In genomic region chr5:66800243-66800642, GRCm38 (mm10) we compare ENCODE assay signal across 11 mouse cellular contexts. TPM values are rescaled to one million over a fixed set of nuclear protein-coding genes. Genes with fewer than 3 reads are reported as not detected.
DNase-seq lines count a peak whose midpoint lies in the region; ATAC-seq lines count a peak whose summit lies in the region.
"Had no signal": no experiment of that assay in that cellular context is flagged by ENCODE, and none has a peak within 500 bp of the region (broad histone marks: within the 10 kb centered on the region; RNA-seq: fewer than 3 reads in every experiment).

No protein-coding gene starts in this region.

- peak overlapping the region; percentile 6; the same call in 1 of the 2 replicates for H3K27ac ChIP-seq in heart, embryonic 12.5 days (ENCODE audit: poor library complexity, severe bottlenecking)
- H3K27ac ChIP-seq in midbrain, embryonic 16.5 days (ENCODE audit: low read length): peak overlapping the region; percentile 36; the same call in 1 of the 2 replicates
- no peak overlapping the region for H3K27ac ChIP-seq in midbrain, embryonic 13.5 days
- H3K27ac ChIP-seq in liver, embryonic 12.5 days: 0 out of 2 replicates have a peak overlapping the region, but pooled peaks have one; percentile 30
- H3K27ac ChIP-seq: heart, adult 2 months had no signal

- H3K4me2 ChIP-seq in heart, embryonic 12.5 days: peak overlapping the region; percentile 9
- H3K4me2 ChIP-seq in midbrain, embryonic 16.5 days (ENCODE audit: low read length): no peak overlapping the region
- H3K4me2 ChIP-seq in midbrain, embryonic 13.5 days (replicated peaks): no peak overlapping the region
- H3K4me2 ChIP-seq in liver, embryonic 12.5 days: 0 out of 2 replicates have a peak overlapping the region, but pooled peaks have one; percentile 10

- H3K4me1 ChIP-seq in heart, embryonic 12.5 days (replicated peaks): peaks cover 25% of the 10 kb centered on the region
- peaks cover 15% of the 10 kb centered on the region for H3K4me1 ChIP-seq in midbrain, embryonic 16.5 days (ENCODE audit: control insufficient read depth, insufficient read depth, low read length)
- peaks cover 42% of the 10 kb centered on the region for H3K4me1 ChIP-seq in midbrain, embryonic 13.5 days (replicated peaks)
- peaks cover 12% of the 10 kb centered on the region; the same call in 1 of the 2 replicates for H3K4me1 ChIP-seq in liver, embryonic 12.5 days

- no peak for DNase-seq in heart, adult 18-20 months
- no peak for DNase-seq in left cerebral cortex, adult 8-10 months (ENCODE audit: low spot score in 2 of 2)
- DNase-seq: cerebellum, adult 11-12 months; heart, adult 2 months; right cerebral cortex, postnatal 14 days had no signal

- no peak overlapping the region for H3K9ac ChIP-seq in heart, embryonic 12.5 days
- H3K9ac ChIP-seq in midbrain, embryonic 16.5 days (ENCODE audit: low read depth, low read length): no peak overlapping the region
- no peak overlapping the region for H3K9ac ChIP-seq in midbrain, embryonic 13.5 days (replicated peaks)
- H3K9ac ChIP-seq in liver, embryonic 12.5 days: no peak overlapping the region

- no peak overlapping the region for H3K4me3 ChIP-seq in heart, embryonic 12.5 days
- no peak overlapping the region for H3K4me3 ChIP-seq in midbrain, embryonic 16.5 days (ENCODE audit: low read depth, low read length)
- H3K4me3 ChIP-seq in midbrain, embryonic 13.5 days (replicated peaks): no peak overlapping the region
- H3K4me3 ChIP-seq in liver, embryonic 12.5 days: no peak overlapping the region
- H3K4me3 ChIP-seq: heart, adult 2 months had no signal

- ATAC-seq in heart, embryonic 12.5 days (ENCODE audit: insufficient number of reproducible peaks, low FRiP score): no peak
- ATAC-seq in midbrain, embryonic 16.5 days: no peak
- ATAC-seq in midbrain, embryonic 13.5 days: no peak
- no peak for ATAC-seq in liver, embryonic 12.5 days
- ATAC-seq in frontal cortex, adult (ENCODE audit: low TSS enrichment): no peak
- no peak for ATAC-seq in monocyte, adult 5-6 weeks (replicated peaks; ENCODE audit: insufficient number of reproducible peaks, low FRiP score, low TSS enrichment, poor library complexity, severe bottlenecking)

- H3K27me3 ChIP-seq in heart, embryonic 12.5 days (replicated peaks): peaks cover 9% of the 10 kb centered on the region; the same call in 1 of the 2 replicates
- H3K27me3 ChIP-seq in midbrain, embryonic 16.5 days (ENCODE audit: control insufficient read depth, insufficient read depth, low read depth, low read length): no peaks in the 10 kb centered on the region
- no peaks in the 10 kb centered on the region for H3K27me3 ChIP-seq in midbrain, embryonic 13.5 days
- H3K27me3 ChIP-seq in liver, embryonic 12.5 days (replicated peaks): no peaks in the 10 kb centered on the region

- H3K9me3 ChIP-seq in heart, embryonic 12.5 days (replicated peaks): no peaks in the 10 kb centered on the region
- no peaks in the 10 kb centered on the region for H3K9me3 ChIP-seq in midbrain, embryonic 16.5 days (replicated peaks; ENCODE audit: control insufficient read depth, low read length, poor library complexity, severe bottlenecking)
- no peaks in the 10 kb centered on the region for H3K9me3 ChIP-seq in midbrain, embryonic 13.5 days
- no peaks in the 10 kb centered on the region for H3K9me3 ChIP-seq in liver, embryonic 12.5 days (replicated peaks)

- whole genome bisulfite sequencing in heart, embryonic 12.5 days: 25% methylated on average over 9 of the region's 9 CpGs
- 18% methylated on average over 9 of the region's 9 CpGs for WGBS in midbrain, embryonic 16.5 days
- 21% methylated on average over 9 of the region's 9 CpGs for WGBS in midbrain, embryonic 13.5 days
- WGBS in liver, embryonic 12.5 days (ENCODE audit: insufficient replicate concordance): 6% methylated on average over 9 of the region's 9 CpGs

- H3K36me3 ChIP-seq in heart, embryonic 12.5 days: no peaks in the 10 kb centered on the region
- no peaks in the 10 kb centered on the region for H3K36me3 ChIP-seq in midbrain, embryonic 16.5 days (ENCODE audit: control insufficient read depth, insufficient read depth, low read length)
- no peaks in the 10 kb centered on the region for H3K36me3 ChIP-seq in midbrain, embryonic 13.5 days
- no peaks in the 10 kb centered on the region for H3K36me3 ChIP-seq in liver, embryonic 12.5 days

RNA-seq across cellular contexts. Expression of gene Limch1, which starts 54.6 kb away (rescaled TPM):
- polyA plus RNA-seq in heart, embryonic 12.5 days (2016; fragmentation: Nextera tagmentation; extraction: Ambion mirVana): 25.0 and 29.1 TPM in 2 replicates
- 100 to 1,000 TPM; 237 to 240 TPM for total RNA-seq in heart, adult 18-20 months (2021)
- 40.4 and 48.8 TPM in 2 replicates for polyA plus RNA-seq in midbrain, embryonic 16.5 days (2015; fragmentation: Nextera tagmentation; extraction: Ambion mirVana)
- polyA plus RNA-seq in midbrain, embryonic 13.5 days (2015; fragmentation: Nextera tagmentation; extraction: Ambion mirVana): 37.4 and 41.9 TPM in 2 replicates
- 3.8 and 5.2 TPM in 2 replicates for polyA plus RNA-seq in liver, embryonic 12.5 days (2016; fragmentation: Nextera tagmentation; extraction: Ambion mirVana)
- total RNA-seq in monocyte, adult 5-6 weeks (2017): not detected in 3 replicates
- 100 to 1,000 TPM; 110 to 123 (median 118) TPM for total RNA-seq in left cerebral cortex, adult 8-10 months (2022)

Comparison
In these comparisons a context has a peak if more than half of its experiments do, and no peak if none do; other contexts are left out.
1. H3K4me2 ChIP-seq: peak in heart, embryonic 12.5 days (single experiment) and liver, embryonic 12.5 days (single experiment); none in midbrain, embryonic 16.5 days (single experiment) and midbrain, embryonic 13.5 days (single experiment).